Comparison of ENCODE assay signal across 19 mouse cellular contexts in genomic region chr4:72382517-72383147, GRCm38 (mm10).
DNase-seq lines count a peak whose midpoint lies in the region; ATAC-seq and TF ChIP-seq lines count a peak whose summit lies in the region.
"Had no signal": no experiment of that assay in that cellular context is flagged by ENCODE, and none has a peak within 500 bp of the region (broad histone marks: within the 10 kb centered on the region; RNA-seq: fewer than 3 reads in every experiment).

No protein-coding gene starts in this region.

- peaks cover 30% of the 10 kb centered on the region for H3K27me3 ChIP-seq in forebrain, embryonic 13.5 days
- H3K27me3 ChIP-seq in hindbrain, embryonic 16.5 days (replicated peaks; ENCODE audit: control insufficient read depth, insufficient read depth, low read length), result no peaks in the 10 kb centered on the region; the same call in 1 of the 2 replicates
- H3K27me3 ChIP-seq in neural tube, embryonic 13.5 days, result peaks cover 26% of the 10 kb centered on the region
- no peaks in the 10 kb centered on the region for H3K27me3 ChIP-seq in cerebellum, adult 2 months (ENCODE audit: control insufficient read depth, insufficient read depth, low read length)
- H3K27me3 ChIP-seq: embryonic facial prominence, embryonic 12.5 days had no signal

- peak; percentile 42 for DNase-seq in brain, embryonic 18.5 days (ENCODE audit: low read depth, low spot score)
- DNase-seq in adrenal gland, postnatal 14 days, result no peak
- DNase-seq in cerebellum, adult 2 months, result no peak
- DNase-seq in urinary bladder, postnatal 14 days (ENCODE audit: low spot score), result no peak
- DNase-seq: adrenal gland, adult 2 months; cerebellum, postnatal 25 days; gastrocnemius, adult 2 months; heart, postnatal 14 days; kidney, postnatal 14 days; liver; lung, adult 18-20 months; lung, postnatal 4 days; right cerebral cortex, postnatal 25 days had no signal

- H3K27ac ChIP-seq in forebrain, embryonic 13.5 days, result peak overlapping the region; percentile 51
- no peak overlapping the region for H3K27ac ChIP-seq in hindbrain, embryonic 16.5 days (ENCODE audit: low read depth, low read length)
- H3K27ac ChIP-seq in neural tube, embryonic 13.5 days (replicated peaks), result no peak overlapping the region
- H3K27ac ChIP-seq in cerebellum, adult 2 months (ENCODE audit: insufficient read depth, low read length), result no peak overlapping the region
- H3K27ac ChIP-seq: embryonic facial prominence, embryonic 12.5 days; gastrocnemius, adult 2 months had no signal

- H3K36me3 ChIP-seq in forebrain, embryonic 13.5 days (ENCODE audit: poor library complexity, severe bottlenecking), result no peaks in the 10 kb centered on the region
- no peaks in the 10 kb centered on the region for H3K36me3 ChIP-seq in hindbrain, embryonic 16.5 days (ENCODE audit: control insufficient read depth, insufficient read depth, low read length)
- H3K36me3 ChIP-seq in neural tube, embryonic 13.5 days, result no peaks in the 10 kb centered on the region
- H3K36me3 ChIP-seq: embryonic facial prominence, embryonic 12.5 days; G1E had no signal

- no peak for TF ChIP-seq POLR2A in cerebellum, adult 2 months (IDR thresholded peaks at IDR 0.05; ENCODE audit: borderline replicate concordance, insufficient read depth, low read length)

- peak; percentile 60 for ATAC-seq in forebrain, embryonic 13.5 days
- peak; percentile 50 for ATAC-seq in hindbrain, embryonic 16.5 days
- ATAC-seq in neural tube, embryonic 13.5 days (ENCODE audit: low read depth), result peak; percentile 52
- ATAC-seq: intestine, embryonic 16.5 days had no signal

- peak overlapping the region; percentile 21 for H3K4me3 ChIP-seq in forebrain, embryonic 13.5 days
- H3K4me3 ChIP-seq in hindbrain, embryonic 16.5 days (ENCODE audit: low read length), result peak overlapping the region; percentile 21
- H3K4me3 ChIP-seq in neural tube, embryonic 13.5 days, result peak overlapping the region; percentile 8; the same call in 1 of the 2 replicates
- no peak overlapping the region for H3K4me3 ChIP-seq in cerebellum, adult 2 months (replicated peaks; ENCODE audit: insufficient read depth, low read depth, low read length)
- H3K4me3 ChIP-seq: embryonic facial prominence, embryonic 12.5 days; gastrocnemius, adult 2 months had no signal

- WGBS in forebrain, embryonic 13.5 days, result 12% methylated on average over 11 of the region's 11 CpGs
- WGBS in hindbrain, embryonic 16.5 days, result 33% methylated on average over 11 of the region's 11 CpGs
- 48% methylated on average over 11 of the region's 11 CpGs for WGBS in neural tube, embryonic 13.5 days
- 88% methylated on average over 11 of the region's 11 CpGs for WGBS in cerebellum, adult 2 months

- peak overlapping the region; percentile 52 for H3K4me2 ChIP-seq in forebrain, embryonic 13.5 days
- peak overlapping the region; percentile 48 for H3K4me2 ChIP-seq in hindbrain, embryonic 16.5 days (ENCODE audit: low read length)
- peak overlapping the region; percentile 44 for H3K4me2 ChIP-seq in neural tube, embryonic 13.5 days
- H3K4me2 ChIP-seq: embryonic facial prominence, embryonic 12.5 days had no signal

- no peak overlapping the region for H3K9ac ChIP-seq in forebrain, embryonic 13.5 days
- H3K9ac ChIP-seq in hindbrain, embryonic 16.5 days (ENCODE audit: low read depth, low read length), result no peak overlapping the region; the same call in 1 of the 2 replicates
- H3K9ac ChIP-seq in neural tube, embryonic 13.5 days, result no peak overlapping the region
- H3K9ac ChIP-seq: embryonic facial prominence, embryonic 12.5 days had no signal

- TF ChIP-seq CTCF in cerebellum, adult 2 months (IDR thresholded peaks at IDR 0.05; ENCODE audit: borderline replicate concordance, insufficient read depth, low read depth, low read length), result no peak

- peaks cover 48% of the 10 kb centered on the region for H3K4me1 ChIP-seq in forebrain, embryonic 13.5 days
- peaks cover 17% of the 10 kb centered on the region for H3K4me1 ChIP-seq in hindbrain, embryonic 16.5 days (ENCODE audit: control insufficient read depth, insufficient read depth, low read depth, low read length)
- H3K4me1 ChIP-seq in neural tube, embryonic 13.5 days (replicated peaks), result peaks cover 40% of the 10 kb centered on the region
- no peaks in the 10 kb centered on the region for H3K4me1 ChIP-seq in cerebellum, adult 2 months (ENCODE audit: control insufficient read depth, insufficient read depth, low read length)

- no peaks in the 10 kb centered on the region for H3K9me3 ChIP-seq in forebrain, embryonic 13.5 days (replicated peaks)
- H3K9me3 ChIP-seq in hindbrain, embryonic 16.5 days (ENCODE audit: control insufficient read depth, low read length), result no peaks in the 10 kb centered on the region
- H3K9me3 ChIP-seq in neural tube, embryonic 13.5 days, result no peaks in the 10 kb centered on the region
- H3K9me3 ChIP-seq: embryonic facial prominence, embryonic 12.5 days had no signal
